Mouse (Mus musculus): ENCODE data around the gene Rnase9. TPM values are rescaled to one million over a fixed set of nuclear protein-coding genes. Genes with fewer than 3 reads are reported as not detected.
A peak's percentile ranks its signal among the peaks of the same experiment; 100 is the strongest.

Gene Rnase9
- total and polyA plus RNA-seq, 2 experiments: not detected

GRCm38 (mm10) chr14:50997999-50998666 lies 43.5 kb downstream of the Rnase9 start:
- peak; percentile 92 for DNase-seq (ENCODE audit: extremely low read depth, low read depth, low spot score)
- Histone ChIP-seq H3K36me3 (ENCODE audit: control insufficient read depth, insufficient read depth, low read length) (no peaks in the 10 kb centered on the region), H3K27me3 (ENCODE audit: control insufficient read depth, insufficient read depth, low read length) (no peaks in the 10 kb centered on the region), H3K9ac (ENCODE audit: low read depth, low read length) (no peak overlapping the region), H3K4me1 (ENCODE audit: control insufficient read depth, insufficient read depth, low read length) (peaks cover 6% of the 10 kb centered on the region; the same call in 1 of the 2 replicates), H3K27ac (replicated peaks; ENCODE audit: insufficient read depth, low read depth, low read length) (peak overlapping the region; percentile 58), H3K4me3 (ENCODE audit: insufficient read depth, low read depth, low read length) (no peak overlapping the region), H3K79me2 (ENCODE audit: control insufficient read depth, insufficient read depth, low read length) (no peaks in the 10 kb centered on the region)
- 18% methylated on average over 2 of the region's 2 CpGs for WGBS
- TF ChIP-seq CTCF (IDR thresholded peaks at IDR 0.05; ENCODE audit: low read depth, low read length) (no peak), POLR2A (IDR thresholded peaks at IDR 0.05; ENCODE audit: extremely low read depth, insufficient read depth, low read length) (no peak)

- Histone ChIP-seq H3K9ac (ENCODE audit: low read depth, low read length) (no peak overlapping the region), H3K27me3 (ENCODE audit: control insufficient read depth, insufficient read depth, low read length) (no peaks in the 10 kb centered on the region), H3K79me2 (ENCODE audit: control insufficient read depth, insufficient read depth, low read length) (no peaks in the 10 kb centered on the region), H3K36me3 (ENCODE audit: control insufficient read depth, insufficient read depth, low read length) (no peaks in the 10 kb centered on the region), H3K27ac (replicated peaks; ENCODE audit: insufficient read depth, low read depth, low read length) (no peak overlapping the region), H3K4me1 (ENCODE audit: control insufficient read depth, insufficient read depth, low read length) (peaks cover 6% of the 10 kb centered on the region; the same call in 1 of the 2 replicates), H3K4me3 (ENCODE audit: insufficient read depth, low read depth, low read length) (no peak overlapping the region)
- TF ChIP-seq CTCF (IDR thresholded peaks at IDR 0.05; ENCODE audit: low read depth, low read length) (no peak), POLR2A (IDR thresholded peaks at IDR 0.05; ENCODE audit: extremely low read depth, insufficient read depth, low read length) (no peak)
- WGBS: 77% methylated on average over 3 of the region's 3 CpGs
- DNase-seq (ENCODE audit: extremely low read depth, low read depth, low spot score): peak; percentile 30
Measured at GRCm38 (mm10) chr14:50997088-50997487, 44.6 kb downstream of the Rnase9 start.

GRCm38 (mm10) chr14:50991037-50991436 lies 50.6 kb downstream of the Rnase9 start:
- 35% methylated on average over 3 of the region's 3 CpGs for WGBS
- no peak overlapping the region for H3K4me3 ChIP-seq (ENCODE audit: insufficient read depth, low read depth, low read length)
- TF ChIP-seq CTCF (IDR thresholded peaks at IDR 0.05; ENCODE audit: low read depth, low read length): no peak
- TF ChIP-seq POLR2A (IDR thresholded peaks at IDR 0.05; ENCODE audit: extremely low read depth, insufficient read depth, low read length): no peak
- no peaks in the 10 kb centered on the region for H3K79me2 ChIP-seq (ENCODE audit: control insufficient read depth, insufficient read depth, low read length)
- peaks cover 1% of the 10 kb centered on the region; the same call in 1 of the 2 replicates for H3K4me1 ChIP-seq (ENCODE audit: control insufficient read depth, insufficient read depth, low read length)
- no peak overlapping the region for H3K27ac ChIP-seq (replicated peaks; ENCODE audit: insufficient read depth, low read depth, low read length)
- H3K9ac ChIP-seq (ENCODE audit: low read depth, low read length): no peak overlapping the region
- H3K27me3 ChIP-seq (ENCODE audit: control insufficient read depth, insufficient read depth, low read length): no peaks in the 10 kb centered on the region
- peak; percentile 92 for DNase-seq (ENCODE audit: extremely low read depth, low read depth, low spot score)
- no peaks in the 10 kb centered on the region for H3K36me3 ChIP-seq (ENCODE audit: control insufficient read depth, insufficient read depth, low read length)

Other genes starting within 250 kb of the Rnase9 start
- gene Ccnb1ip1, start 234.1 kb downstream of the Rnase9 start, total RNA-seq (2014; rRNA removed): 0.92 TPM in 1 of 2 replicates, not detected in the other
- gene Ccnb1ip1, start 234.1 kb downstream of the Rnase9 start, polyA plus RNA-seq (2012; rRNA removed): not detected in 2 replicates
- 11.0 and 11.5 TPM in 2 replicates for gene Parp2, start 234.0 kb downstream of the Rnase9 start, total RNA-seq (2014; rRNA removed)
- gene Parp2, start 234.0 kb downstream of the Rnase9 start, polyA plus RNA-seq (2012; rRNA removed): 4.8 and 6.2 TPM in 2 replicates
- 9.0 and 14.2 TPM in 2 replicates for gene Tep1, start 171.3 kb downstream of the Rnase9 start, total RNA-seq (2014; rRNA removed)
- gene Tep1, start 171.3 kb downstream of the Rnase9 start, polyA plus RNA-seq (2012; rRNA removed): 9.9 and 13.1 TPM in 2 replicates
- 0.07 and 0.09 TPM in 2 replicates for gene Klhl33, start 144.4 kb downstream of the Rnase9 start, total RNA-seq (2014; rRNA removed)
- gene Klhl33, start 144.4 kb downstream of the Rnase9 start, polyA plus RNA-seq (2012; rRNA removed): 0.05 TPM in 1 of 2 replicates, not detected in the other
- 69.2 and 85.0 TPM in 2 replicates for gene Osgep, start 117.0 kb downstream of the Rnase9 start, total RNA-seq (2014; rRNA removed)
- 41.5 and 50.1 TPM in 2 replicates for gene Osgep, start 117.0 kb downstream of the Rnase9 start, polyA plus RNA-seq (2012; rRNA removed)
- gene Apex1, start 116.9 kb downstream of the Rnase9 start, total RNA-seq (2014; rRNA removed): 27.8 and 33.6 TPM in 2 replicates
- 27.1 and 28.4 TPM in 2 replicates for gene Apex1, start 116.9 kb downstream of the Rnase9 start, polyA plus RNA-seq (2012; rRNA removed)
- gene Pip4p1, start 111.0 kb downstream of the Rnase9 start, total RNA-seq (2014; rRNA removed): 11.9 and 18.7 TPM in 2 replicates
- gene Pip4p1, start 111.0 kb downstream of the Rnase9 start, polyA plus RNA-seq (2012; rRNA removed): 40.5 and 43.6 TPM in 2 replicates
- 102 and 111 TPM in 2 replicates for gene Pnp, start 110.8 kb downstream of the Rnase9 start, total RNA-seq (2014; rRNA removed)
- gene Pnp, start 110.8 kb downstream of the Rnase9 start, polyA plus RNA-seq (2012; rRNA removed): 83.1 and 97.7 TPM in 2 replicates
- 51.7 and 94.7 TPM in 2 replicates for gene Gm49342, start 97.4 kb downstream of the Rnase9 start, total RNA-seq (2014; rRNA removed)
- 45.7 and 80.3 TPM in 2 replicates for gene Gm49342, start 97.4 kb downstream of the Rnase9 start, polyA plus RNA-seq (2012; rRNA removed)
- 0.81 and 1.1 TPM in 2 replicates for gene Pnp2, start 85.9 kb downstream of the Rnase9 start, total RNA-seq (2014; rRNA removed)
- 0.16 TPM in 1 of 2 replicates, not detected in the other for gene Pnp2, start 85.9 kb downstream of the Rnase9 start, polyA plus RNA-seq (2012; rRNA removed)
- gene Rnase10, start 34.1 kb downstream of the Rnase9 start, total RNA-seq (2014; rRNA removed): 0.09 TPM in 1 of 2 replicates, not detected in the other
- 0.09 and 0.11 TPM in 2 replicates for gene Rnase10, start 34.1 kb downstream of the Rnase9 start, polyA plus RNA-seq (2012; rRNA removed)
- not detected in 2 replicates for gene Rnase11, start 8.3 kb upstream of the Rnase9 start, total RNA-seq (2014; rRNA removed)
- gene Rnase11, start 8.3 kb upstream of the Rnase9 start, polyA plus RNA-seq (2012; rRNA removed): not detected in 2 replicates
- 0.27 TPM in 1 of 2 replicates, not detected in the other for gene Rnase12, start 15.8 kb upstream of the Rnase9 start, total RNA-seq (2014; rRNA removed)
- not detected in 2 replicates for gene Rnase12, start 15.8 kb upstream of the Rnase9 start, polyA plus RNA-seq (2012; rRNA removed)
- not detected in 2 replicates for gene Olfr750, start 32.6 kb upstream of the Rnase9 start, total RNA-seq (2014; rRNA removed)
- not detected in 2 replicates for gene Olfr750, start 32.6 kb upstream of the Rnase9 start, polyA plus RNA-seq (2012; rRNA removed)
- 1,910 and 2,134 TPM in 2 replicates for gene Rnase4, start 49.2 kb upstream of the Rnase9 start, total RNA-seq (2014; rRNA removed)
- gene Rnase4, start 49.2 kb upstream of the Rnase9 start, polyA plus RNA-seq (2012; rRNA removed): 1,816 and 2,115 TPM in 2 replicates
- 224 and 249 TPM in 2 replicates for gene Ang, start 49.3 kb upstream of the Rnase9 start, total RNA-seq (2014; rRNA removed)
- gene Ang, start 49.3 kb upstream of the Rnase9 start, polyA plus RNA-seq (2012; rRNA removed): 541 and 671 TPM in 2 replicates
- not detected in 2 replicates for gene Eddm3b, start 72.6 kb upstream of the Rnase9 start, total RNA-seq (2014; rRNA removed)
- not detected in 2 replicates for gene Eddm3b, start 72.6 kb upstream of the Rnase9 start, polyA plus RNA-seq (2012; rRNA removed)
- 1.1 and 1.2 TPM in 2 replicates for gene Rnase6, start 82.0 kb upstream of the Rnase9 start, total RNA-seq (2014; rRNA removed)
- 0.57 and 1.0 TPM in 2 replicates for gene Rnase6, start 82.0 kb upstream of the Rnase9 start, polyA plus RNA-seq (2012; rRNA removed)
- 7.4 and 28.5 TPM in 2 replicates for gene Rnase1, start 104.9 kb upstream of the Rnase9 start, total RNA-seq (2014; rRNA removed)
- 0.09 TPM in 2 replicates for gene Rnase1, start 104.9 kb upstream of the Rnase9 start, polyA plus RNA-seq (2012; rRNA removed)
- gene Rnase2b, start 120.4 kb upstream of the Rnase9 start, total RNA-seq (2014; rRNA removed): not detected in 2 replicates
- not detected in 2 replicates for gene Rnase2b, start 120.4 kb upstream of the Rnase9 start, polyA plus RNA-seq (2012; rRNA removed)
- not detected in 2 replicates for gene Ang2, start 157.3 kb upstream of the Rnase9 start, total RNA-seq (2014; rRNA removed)
- not detected in 2 replicates for gene Ang2, start 157.3 kb upstream of the Rnase9 start, polyA plus RNA-seq (2012; rRNA removed)
- not detected in 2 replicates for gene Ear14, start 161.5 kb upstream of the Rnase9 start, total RNA-seq (2014; rRNA removed)
- gene Ear14, start 161.5 kb upstream of the Rnase9 start, polyA plus RNA-seq (2012; rRNA removed): not detected in 2 replicates
- not detected in 2 replicates for gene Rnase2a, start 214.2 kb upstream of the Rnase9 start, total RNA-seq (2014; rRNA removed)
- not detected in 2 replicates for gene Rnase2a, start 214.2 kb upstream of the Rnase9 start, polyA plus RNA-seq (2012; rRNA removed)